Mouse (Mus musculus) lung, postnatal 0 days (tissue): ENCODE measurements around the gene Ccdc117.

Source experiments
- CTCF ChIP-seq: IDR thresholded peaks from 2 replicates; pipeline ENCODE4 v1.5.1; 2016; ENCODE audit warnings: antibody characterized with exemption, mild to moderate bottlenecking
- EP300 ChIP-seq: IDR thresholded peaks from 2 replicates; pipeline ENCODE4 v1.6.1; 2016; ENCODE audit warnings: antibody characterized with exemption, mild to moderate bottlenecking, control low read depth

GRCm38 (mm10) chr11:5498931-5499661 lies 42.9 kb downstream of the Ccdc117 start:
- TF ChIP-seq CTCF (no peak), EP300 (peak; percentile 81)
